Mouse (Mus musculus): ENCODE measurements around the gene Hist2h2ab. TPM values are rescaled to one million over a fixed set of nuclear protein-coding genes. Genes with fewer than 3 reads are reported as not detected.
A peak's percentile ranks its signal among the peaks of the same experiment; 100 is the strongest.
"Not testable (repeated sequence)": the region's sequence is repeated elsewhere in the genome, so short reads cannot be mapped to it uniquely, and the experiment has no call there.

The Hist2h2ab gene
- total RNA-seq (2021), result 10 to 100 TPM; 17.5 to 21.2 TPM
- long read RNA-seq, experiment 1, result 0 reads
- long read RNA-seq, experiment 2, result 0 reads

DNA sequence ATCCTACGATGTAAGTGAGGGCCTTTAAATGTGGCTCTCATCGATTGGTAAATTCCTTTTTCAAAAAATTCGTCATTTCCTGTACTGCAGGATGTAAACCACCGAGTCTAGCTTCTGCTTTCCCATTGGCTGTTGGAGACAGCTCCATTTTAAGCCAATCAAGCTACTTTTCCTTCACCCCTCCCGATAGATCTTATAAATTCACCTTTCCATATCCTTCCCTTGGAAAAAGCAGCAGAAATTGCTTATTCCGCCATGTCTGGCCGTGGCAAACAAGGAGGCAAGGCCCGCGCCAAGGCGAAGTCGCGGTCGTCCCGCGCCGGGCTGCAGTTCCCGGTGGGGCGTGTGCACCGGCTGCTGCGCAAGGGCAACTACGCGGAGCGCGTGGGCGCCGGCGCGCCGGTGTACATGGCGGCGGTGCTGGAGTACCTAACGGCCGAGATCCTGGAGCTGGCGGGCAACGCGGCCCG is at the start of gene Hist2h2ab, which contains the start of gene Bola1:
Gene Hist2h2ab, plus strand, starts transcription at position 205 of the 470 bp plus-strand sequence.
Gene Bola1, minus strand, starts transcription at position 49 of the 470 bp plus-strand sequence.
- DNase-seq, result peak; percentile 79

DNA sequence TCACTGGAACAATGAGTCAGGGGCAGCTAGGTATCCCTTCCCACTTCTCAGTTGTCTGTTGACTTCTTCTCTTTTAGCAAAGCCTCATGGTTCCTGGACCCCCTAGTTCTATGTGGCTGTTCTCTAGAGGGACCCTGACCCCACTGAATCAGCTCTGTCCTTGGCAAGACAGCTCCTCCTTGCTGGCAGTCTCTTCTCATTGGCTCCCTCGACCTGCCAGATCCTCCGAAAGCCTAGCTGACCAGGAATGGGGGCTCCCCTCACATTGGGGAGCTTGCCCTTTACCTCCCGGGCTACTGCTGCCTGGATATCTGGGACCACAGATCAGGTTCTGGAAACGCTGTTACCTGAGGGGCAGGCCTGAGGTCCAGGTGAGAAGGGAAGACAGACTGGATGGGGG is 49.4 kb upstream of the Hist2h2ab start:
- DNase-seq, result peak; percentile 52

DNA sequence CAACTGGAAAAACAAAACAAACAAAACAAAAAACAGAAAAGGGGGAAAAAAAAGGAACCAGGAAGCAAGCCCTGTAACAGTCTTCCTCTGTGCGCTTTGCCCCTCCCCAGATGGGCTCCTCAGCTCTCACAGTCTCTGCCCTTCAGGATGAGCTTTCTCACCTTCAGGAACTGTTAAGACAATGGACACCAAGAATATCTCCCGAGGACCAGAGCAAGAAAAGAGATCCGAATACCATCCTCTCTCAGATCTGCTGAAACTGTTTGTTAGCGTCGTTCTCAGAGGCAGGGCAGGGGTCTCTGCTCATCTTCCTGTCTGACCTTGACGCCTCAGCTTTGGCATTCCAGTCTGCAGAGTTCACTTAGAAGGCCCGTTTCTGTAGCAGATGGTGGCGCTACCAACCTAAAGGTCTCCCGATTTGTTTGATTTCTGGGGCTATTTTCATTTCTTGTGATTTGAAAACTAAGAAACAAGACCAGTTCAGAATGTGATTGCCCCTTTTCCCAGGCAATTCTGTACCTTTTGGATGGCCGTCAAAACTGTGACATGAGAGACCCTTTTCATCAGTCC is 48.6 kb upstream of the Hist2h2ab start:
- no peak for DNase-seq

DNA sequence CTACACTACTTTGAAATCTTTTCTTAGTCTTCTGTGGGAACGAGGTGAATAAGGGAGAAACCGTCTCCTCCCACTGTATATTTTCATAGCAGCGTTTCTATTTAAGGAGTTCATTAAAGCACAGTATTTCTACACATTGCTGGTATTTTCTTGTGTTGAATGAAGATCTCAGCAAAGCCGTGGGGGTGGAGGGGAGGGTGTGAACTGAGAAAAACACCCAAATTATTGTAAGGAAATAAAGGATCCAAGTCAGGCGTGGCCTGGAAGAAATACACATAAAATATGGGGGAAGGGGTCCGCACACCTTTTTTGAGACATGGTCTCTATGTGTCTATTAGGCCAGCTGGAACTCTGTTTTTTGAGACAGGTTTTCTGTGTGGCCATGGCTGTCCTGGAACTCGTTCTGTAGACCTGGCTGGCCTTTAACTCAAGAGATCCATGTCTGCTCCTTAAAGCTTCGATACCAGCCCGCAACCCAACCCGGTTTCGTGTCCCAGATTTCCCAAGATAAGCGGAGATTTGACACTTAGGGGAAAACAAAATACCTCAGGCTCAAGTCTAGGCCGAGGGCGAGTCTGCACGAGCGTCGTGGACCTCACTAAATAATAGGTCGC is 48.0 kb upstream of the Hist2h2ab start:
- no peak for DNase-seq

DNA sequence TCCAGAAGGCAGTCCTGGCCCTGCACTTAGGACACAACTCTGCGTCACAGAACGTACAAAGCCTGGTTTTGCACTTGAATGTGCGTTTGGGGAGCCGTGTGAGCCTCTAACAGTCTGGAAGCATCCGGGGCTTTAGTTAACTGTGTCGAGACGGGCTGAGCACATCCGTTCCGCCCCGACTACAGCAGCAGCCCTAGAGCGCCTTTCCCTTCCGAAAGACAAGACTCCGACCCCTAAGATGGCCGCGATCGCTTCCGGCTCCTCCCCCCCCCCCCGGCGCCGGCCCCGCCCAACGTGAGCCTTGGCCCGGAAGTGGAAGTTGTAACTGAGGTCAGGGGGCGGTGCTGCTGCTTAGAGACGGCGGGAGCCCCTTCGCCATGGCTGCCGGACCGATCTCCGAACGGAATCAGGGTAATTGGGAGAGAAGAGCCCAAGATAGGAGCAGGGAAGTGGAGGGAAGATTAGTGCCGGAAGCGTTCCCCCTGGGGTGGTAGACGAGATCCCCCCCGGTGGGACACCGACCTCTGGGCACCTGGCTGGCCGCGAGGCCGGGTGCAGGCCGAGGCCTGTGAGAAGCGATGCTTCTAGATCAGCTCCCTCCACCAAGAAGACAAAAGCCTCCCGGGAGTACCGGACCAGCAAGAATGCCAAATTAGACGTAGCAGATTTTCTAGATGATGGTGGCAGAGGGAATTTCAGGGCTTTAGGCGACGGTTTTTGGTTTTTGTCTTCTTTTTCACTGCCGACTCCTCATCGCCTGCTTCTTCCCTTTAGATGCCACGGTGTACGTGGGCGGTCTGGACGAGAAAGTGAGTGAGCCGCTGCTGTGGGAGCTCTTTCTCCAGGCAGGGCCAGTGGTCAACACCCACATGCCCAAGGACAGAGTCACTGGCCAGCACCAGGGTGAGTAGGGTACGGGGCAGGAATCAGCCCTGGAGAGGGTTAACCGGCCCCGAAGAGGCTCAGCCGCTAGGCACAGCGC is 47.2 kb upstream of the Hist2h2ab start, which contains the start of gene Sf3b4:
Gene Sf3b4, plus strand, starts transcription at position 136 of the 982 bp plus-strand sequence.
- DNase-seq, result peak; percentile 93

DNA sequence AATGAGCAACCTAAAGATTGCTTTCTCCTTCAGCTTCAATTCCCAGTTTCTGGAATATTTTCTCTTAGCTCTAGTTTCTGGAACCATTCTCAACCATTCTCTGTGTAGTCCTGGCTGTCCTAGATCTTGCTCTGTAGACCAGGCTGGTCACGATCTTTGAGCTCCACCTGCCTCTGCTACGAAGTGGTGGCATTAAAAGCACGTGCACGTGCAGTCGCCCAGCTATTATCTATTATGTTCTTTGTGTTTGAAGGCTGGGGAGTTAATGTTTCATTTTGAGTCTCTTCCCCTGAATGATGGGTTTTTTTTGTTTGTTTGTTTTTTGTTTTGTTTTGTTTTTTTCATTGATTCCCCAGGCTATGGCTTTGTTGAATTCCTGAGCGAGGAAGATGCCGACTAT is 46.5 kb upstream of the Hist2h2ab start:
- DNase-seq, result no peak

DNA sequence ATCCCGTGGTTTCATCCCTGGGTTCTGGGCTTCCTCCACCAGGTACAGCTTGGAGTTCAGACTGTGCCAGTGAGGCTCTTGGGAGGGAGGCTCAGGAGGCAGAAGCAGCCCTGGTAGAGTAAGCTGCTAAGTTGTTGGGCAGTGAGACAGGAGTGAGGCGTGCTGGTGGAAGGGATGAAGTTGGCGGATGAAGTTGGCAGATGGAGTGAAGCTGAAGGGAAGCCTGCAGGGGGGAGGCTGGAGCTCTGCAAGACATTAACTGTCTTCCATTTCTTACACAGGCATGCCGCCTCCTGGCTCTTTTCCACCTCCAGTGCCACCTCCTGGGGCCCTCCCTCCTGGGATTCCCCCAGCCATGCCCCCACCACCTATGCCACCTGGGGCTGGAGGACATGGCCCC is 45.6 kb upstream of the Hist2h2ab start:
- not testable (repeated sequence) for DNase-seq

DNA sequence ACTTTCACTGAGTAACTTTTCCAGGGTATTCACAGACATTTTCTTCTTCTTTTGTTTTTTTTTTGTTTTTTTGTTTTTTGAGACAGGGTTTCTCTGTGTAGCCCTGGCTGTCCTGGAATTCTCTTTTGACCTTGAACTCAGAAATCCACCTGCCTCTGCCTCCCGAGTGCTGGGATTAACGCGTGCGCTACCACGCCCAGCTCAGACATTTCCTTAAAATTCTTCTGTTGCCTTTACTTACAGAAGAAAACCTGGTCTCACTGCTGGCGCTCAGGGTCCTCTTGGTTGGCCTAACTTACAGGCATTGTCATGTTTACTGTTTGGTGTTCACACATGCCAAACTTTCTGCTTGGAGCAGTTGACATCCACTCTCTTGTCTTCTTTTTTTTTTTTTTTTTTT is 44.4 kb upstream of the Hist2h2ab start:
- DNase-seq, result no peak

DNA sequence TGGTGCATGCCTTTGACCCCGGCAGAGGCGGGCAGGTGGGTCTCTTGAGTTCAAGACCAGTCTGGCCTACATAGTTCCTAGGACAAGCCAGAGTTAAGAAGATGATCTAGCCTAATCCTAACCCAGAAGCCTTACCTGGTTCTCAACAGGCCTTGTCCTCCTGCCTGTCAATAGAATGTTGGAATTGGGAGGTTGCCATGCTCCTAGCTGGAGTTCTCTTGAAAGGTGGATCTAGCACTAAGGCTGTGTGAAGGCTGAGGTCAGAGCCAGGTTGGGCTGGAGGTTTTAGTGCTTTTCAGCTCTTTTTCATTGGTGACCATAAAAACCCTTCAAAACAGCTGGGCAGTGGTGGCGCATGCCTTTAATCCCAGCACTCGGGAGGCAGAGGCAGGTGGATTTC is 41.2 kb upstream of the Hist2h2ab start:
- no peak for DNase-seq

DNA sequence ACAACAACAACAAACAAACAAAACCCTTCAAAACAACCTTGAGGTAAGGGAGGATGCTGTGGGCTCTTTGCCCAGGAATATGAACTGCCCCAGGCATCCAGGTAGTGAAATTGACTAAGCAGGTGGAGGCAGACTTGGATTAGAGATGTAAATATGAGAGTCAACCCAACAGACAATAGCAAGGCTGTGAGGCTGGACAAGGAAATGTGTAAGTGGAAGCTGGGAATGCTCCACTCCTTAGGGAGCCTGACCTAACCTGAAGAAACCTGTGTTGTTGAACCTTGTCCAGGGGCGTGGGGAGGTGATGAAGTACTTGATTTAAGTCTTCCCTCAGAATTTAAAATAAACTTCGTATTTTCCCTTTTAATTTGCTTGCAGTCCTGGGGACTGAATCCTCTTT is 40.8 kb upstream of the Hist2h2ab start:
- DNase-seq, result no peak

DNA sequence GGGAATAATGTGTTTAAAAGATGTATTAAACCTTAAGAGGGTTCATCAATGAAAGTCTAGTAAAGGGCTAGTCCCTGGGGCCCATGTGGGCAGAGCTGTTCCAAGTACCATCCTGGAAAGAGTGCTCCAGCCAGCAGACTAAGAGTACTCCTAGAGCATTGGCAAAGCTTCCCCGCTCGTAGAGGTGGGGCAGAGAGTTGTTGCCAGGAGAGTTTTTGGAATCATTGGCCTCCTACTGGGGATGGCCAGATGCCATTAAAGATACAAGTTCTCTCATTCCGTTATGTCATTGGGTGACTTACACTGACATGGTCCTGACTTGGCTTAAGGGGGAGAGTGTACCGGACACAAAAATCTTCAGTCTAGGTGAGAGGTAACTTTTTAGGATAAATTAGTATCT is 40.1 kb upstream of the Hist2h2ab start:
- DNase-seq, result peak; percentile 70

DNA sequence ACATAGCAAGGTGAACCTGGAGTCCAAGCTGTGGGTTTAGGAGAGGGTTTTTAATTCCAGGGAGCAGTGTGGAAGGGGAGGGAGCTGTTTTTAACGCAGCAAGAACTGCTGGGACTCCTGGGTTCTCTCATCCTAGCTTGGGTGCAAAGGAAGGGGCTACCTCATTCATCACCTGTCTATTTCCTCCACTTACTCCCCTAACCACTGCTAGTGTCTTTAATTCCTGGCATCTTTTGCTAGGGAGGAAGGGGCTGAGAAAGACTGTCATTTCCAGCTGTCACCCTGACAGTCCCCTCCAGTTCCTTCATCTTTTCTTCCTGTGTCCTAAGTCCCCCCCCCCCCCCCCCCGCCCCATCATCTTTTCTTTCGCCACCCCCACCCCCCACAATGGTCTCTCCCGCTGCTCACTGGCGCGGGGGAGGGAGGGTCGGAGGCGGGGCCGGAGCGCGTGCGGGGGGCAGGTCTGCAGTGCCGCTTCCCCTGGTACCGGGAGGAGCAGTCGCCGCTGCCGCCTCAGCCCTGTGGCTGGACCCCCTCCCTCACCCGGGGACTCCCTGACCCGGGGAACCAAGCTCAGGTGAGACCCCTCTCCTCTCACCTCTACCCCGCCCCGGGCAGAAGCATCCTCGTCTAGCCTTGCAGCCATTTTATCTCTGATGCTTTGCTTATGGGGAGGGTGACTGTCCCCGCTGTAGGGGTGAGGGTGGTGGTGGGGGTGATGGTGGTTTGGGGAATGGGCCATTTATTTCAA is 38.8 kb upstream of the Hist2h2ab start, which contains the start of gene Sv2a:
Gene Sv2a, plus strand, starts transcription at position 425 of the 751 bp plus-strand sequence.
- peak; percentile 71 for DNase-seq

DNA sequence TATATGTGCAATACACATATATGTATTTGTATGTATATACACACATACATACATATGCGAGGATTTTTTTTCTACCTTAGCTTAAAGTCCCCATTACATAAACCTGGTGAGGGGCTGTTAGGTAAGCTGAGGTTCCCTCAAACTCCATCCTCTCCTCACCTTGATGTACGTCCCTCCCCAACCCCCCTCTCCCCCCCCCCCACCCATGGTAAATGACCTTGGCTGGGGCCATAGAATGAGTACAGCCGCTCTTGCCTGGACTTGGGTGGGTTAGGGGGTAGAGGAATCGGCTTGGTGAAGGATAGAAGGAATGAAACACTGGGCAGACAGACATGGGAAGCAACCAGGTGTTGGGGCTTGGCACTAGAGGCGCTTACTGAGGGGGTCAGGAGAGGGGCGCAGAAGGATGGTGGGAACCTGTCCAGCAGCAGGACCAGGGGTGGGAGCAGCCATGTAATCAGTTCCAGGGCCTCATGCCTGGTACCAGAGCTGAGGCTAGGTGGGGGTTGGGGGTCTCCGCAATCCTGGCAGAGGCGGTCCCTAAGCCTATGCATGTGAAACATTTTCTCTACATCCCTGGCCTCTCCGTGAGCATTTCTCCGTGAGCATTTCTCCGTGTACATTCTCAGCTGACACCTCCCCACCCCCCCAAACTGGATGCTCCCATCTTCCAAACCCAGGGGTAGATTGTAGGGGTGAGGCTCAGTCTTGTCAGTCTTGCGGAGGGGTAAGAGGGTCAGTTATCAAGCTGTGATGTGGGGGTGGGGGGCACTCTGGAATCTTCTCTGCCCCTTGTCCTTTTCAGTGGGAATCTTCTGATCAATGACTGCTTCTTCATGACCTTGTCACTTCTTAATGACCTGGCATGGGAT is 37.9 kb upstream of the Hist2h2ab start:
- DNase-seq, result no peak

DNA sequence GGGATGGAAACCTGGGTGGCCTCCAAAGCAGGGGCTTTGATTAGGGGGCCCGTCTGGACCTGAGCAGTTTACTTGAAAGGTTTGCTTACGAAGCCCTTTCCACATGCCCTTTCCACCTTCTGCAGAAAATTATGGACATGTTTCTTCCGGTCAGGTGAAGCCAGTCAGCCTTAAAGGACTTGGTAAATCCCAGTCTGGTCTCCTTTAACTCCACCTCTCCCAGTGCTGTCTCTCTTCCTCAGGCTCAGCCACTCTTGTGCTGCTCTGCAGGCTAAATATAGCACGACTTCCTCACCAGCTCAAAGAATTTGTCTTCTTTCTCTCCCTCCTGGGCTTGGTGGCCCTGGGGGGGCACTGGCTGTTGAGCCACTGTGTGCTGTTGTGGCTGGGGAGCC is 37.3 kb upstream of the Hist2h2ab start:
- no peak for DNase-seq

DNA sequence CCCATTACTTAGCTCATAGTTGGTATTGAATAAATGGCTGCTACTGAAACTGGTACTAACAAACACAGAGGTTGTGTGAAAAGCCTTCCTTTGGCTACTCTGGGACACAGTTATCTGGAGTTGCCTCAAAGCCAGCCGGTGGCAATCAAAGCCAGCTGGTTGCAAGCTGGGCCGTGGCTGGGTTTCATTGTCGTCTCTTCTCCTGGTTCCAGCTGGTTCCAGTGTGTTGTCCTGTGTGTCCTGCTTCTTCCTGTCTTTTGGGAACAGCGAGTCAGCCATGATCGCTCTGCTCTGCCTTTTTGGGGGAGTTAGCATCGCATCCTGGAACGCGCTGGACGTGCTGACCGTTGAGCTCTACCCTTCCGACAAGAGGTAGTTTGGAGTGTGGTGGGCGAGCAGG is 26.7 kb upstream of the Hist2h2ab start:
- DNase-seq, result no peak

DNA sequence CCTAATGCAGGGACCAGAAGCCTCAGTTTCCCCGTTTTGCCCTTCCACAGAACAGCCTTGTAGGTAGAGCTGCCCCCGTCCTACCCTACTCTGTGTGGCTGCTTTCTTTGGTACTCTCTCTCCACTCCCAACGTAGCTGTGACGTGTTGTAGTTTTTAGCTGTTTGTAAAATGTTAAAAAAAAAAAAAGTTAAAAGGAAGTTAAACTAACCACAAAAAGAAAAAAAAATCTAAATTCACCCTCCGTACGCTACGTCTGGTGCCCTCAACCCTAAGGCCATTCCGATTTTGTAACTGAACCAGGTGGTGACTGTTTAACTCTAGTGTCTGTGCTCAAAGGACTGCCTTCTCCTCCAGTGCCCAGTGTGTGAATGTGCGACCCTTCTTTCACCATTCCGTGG is 24.7 kb upstream of the Hist2h2ab start:
- DNase-seq, result no peak

DNA sequence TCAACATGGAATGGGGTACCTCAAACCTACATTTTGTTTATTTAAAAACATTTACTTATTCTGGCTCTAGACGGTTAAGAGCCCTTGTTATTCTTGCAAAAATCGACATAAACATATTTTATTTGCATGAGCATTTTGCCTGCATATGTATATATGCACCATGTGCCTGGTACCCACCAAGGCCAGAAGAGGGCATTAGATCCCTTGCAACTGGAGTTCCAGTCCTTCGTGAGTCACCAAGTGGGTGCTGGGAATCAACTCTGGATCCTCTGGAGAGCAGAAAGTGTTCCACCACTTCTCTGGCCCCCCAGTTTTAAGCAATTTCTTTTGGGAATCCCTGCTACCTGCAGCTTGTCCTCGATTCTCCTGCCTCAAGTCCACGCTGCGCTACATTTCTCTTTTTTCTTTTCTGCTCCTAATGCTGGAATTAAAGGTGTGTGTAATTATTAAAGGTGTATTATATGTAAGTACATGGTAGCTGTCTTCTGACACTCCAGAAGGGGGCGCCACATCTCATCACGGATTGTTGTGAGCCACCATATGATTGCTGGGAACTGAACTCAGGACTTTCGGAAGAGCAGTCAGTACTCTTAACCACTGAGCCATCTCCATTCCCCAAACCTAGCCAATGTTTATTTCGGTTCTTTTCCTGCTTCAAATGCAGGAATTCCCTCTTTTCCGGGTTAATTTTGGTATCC is 23.9 kb upstream of the Hist2h2ab start:
- no peak for DNase-seq

DNA sequence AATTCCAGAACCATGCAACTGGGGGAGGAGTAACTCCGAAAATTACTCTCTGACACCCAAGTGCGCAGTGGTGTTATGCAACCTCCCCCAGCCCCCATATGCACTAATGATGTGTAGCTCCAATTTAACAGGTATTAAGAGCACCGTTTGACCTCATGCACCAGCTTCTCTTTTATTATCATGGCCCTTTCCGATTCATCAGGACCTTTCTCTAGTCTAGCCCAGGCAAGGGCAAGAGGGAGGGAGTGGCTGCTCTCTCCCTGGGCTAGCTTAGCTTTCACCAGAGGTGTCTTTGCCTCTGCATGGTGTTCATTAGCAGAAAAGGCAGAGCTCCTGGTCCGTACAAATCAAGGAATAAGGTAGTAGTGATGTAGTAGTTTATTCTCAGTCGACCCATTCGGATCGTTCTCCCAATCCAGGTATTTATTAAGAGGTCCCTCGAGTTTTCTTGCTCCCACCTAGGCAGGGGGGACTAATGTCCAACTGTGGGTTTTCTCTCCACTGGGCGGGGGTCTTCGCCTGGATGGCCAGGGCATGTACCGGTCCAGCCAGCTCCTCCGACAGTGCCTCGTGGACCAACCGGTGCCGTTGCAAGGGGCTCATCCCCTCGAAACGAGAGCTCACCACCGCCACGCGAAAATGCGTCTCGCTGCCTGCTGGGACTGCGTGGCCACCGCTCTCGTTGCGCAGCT is 23.1 kb upstream of the Hist2h2ab start:
- DNase-seq, result no peak

DNA sequence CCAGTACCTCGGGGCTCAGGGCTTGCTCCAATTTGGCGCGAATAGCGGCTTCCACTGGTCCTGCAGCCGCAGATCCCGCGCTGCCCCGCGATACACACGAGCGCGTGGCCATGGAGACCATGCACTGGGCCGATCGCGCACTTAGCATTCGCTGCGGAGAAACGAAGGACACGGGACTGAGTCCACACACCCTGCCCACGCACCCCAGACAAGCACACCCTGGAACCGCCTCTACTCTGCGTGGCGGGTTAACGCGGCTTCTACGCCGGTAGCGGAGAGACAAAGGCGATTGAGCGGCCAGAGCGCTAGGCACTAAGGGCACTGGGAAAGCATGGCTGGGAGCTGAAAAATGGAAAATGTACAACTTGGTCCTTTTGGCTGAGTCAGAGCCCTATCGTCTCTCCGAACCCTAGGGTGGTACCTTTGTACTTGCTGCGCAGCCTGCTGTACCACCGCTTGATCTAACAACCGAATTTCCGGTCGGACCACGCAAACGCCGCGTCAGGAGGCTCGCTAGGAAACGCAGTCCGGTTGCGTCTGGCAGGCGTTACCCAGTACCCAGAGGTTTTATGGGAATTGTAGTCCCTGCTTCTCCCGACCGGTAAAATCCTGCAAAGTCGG is 22.4 kb upstream of the Hist2h2ab start:
- peak; percentile 90 for DNase-seq

All from adrenal gland, postnatal 10 days (tissue).